Mouse (Mus musculus): ENCODE data around the gene Umad1. TPM values are rescaled to one million over a fixed set of nuclear protein-coding genes. Genes with fewer than 3 reads are reported as not detected.
A peak's percentile ranks its signal among the peaks of the same experiment; 100 is the strongest.
"Not testable (repeated sequence)": the region's sequence is repeated elsewhere in the genome, so short reads cannot be mapped to it uniquely, and the experiment has no call there.

The Umad1 gene
- total RNA-seq, 2 experiments from 2014 or later = 10.1 to 11.5 TPM

GRCm38 (mm10) chr6:8312554-8312953, 53.5 kb downstream of the Umad1 start:
- DNase-seq = no peak

GRCm38 (mm10) chr6:8316201-8316600, 57.1 kb downstream of the Umad1 start:
- no peak for DNase-seq

DNA sequence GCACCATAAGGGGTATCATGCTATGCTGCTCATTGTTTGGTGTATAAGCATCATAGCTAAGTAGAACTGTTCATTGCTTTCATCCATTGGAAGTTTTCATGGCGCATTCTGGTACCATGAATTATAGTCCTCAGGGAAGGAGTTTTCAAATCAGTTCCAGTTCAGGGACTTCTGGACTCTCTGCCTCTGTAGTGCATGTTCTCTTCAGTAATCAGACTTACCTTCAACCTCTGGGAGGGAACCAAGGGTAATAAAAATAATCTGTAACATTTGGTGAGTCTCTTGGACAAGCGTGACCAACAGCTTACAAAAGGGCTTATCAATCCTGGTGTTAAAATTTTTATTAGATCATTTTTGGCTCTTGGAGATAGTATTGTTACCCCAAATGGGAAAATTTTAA, 60.5 kb downstream of the Umad1 start:
- no peak for DNase-seq

DNA sequence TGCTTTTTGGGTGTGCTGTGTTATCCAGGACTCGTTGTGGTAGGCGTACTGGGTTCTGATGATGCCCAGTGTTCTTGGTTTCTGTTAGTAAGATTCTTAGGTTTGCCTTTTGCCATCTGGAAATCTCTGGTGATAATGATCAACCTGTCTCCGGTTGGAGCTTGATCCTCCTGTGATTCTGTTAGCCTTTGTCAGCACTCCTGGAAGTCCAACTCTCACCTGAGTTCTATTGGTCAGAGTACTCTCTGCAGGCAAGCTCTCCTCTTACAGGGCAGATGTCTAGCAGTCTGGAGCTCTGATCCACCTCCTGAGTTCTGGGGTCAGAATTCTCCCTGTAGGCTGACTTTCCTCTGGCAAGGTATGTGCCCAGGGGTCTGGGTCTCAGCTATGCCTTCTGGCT, 72.4 kb downstream of the Umad1 start:
- DNase-seq = not testable (repeated sequence)

DNA sequence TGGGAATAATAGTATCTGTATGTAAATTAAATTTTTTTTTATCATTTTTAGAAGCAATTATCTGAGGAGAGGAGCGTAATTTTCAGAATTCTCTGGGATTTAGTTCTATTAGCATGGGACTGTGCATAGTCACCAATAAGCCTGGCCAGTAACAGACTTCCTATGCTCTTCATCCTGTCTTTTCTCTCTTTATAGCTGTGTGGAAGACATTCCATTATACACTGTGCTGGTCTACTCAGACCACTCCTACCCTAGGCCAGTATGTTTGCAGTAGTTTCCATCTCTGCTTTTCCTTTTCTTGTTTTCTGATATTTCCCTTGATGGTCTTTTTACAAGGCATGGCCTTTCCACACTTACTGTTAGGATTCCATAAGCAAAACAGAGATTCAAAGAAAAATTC, 74.3 kb downstream of the Umad1 start:
- DNase-seq = no peak

DNA sequence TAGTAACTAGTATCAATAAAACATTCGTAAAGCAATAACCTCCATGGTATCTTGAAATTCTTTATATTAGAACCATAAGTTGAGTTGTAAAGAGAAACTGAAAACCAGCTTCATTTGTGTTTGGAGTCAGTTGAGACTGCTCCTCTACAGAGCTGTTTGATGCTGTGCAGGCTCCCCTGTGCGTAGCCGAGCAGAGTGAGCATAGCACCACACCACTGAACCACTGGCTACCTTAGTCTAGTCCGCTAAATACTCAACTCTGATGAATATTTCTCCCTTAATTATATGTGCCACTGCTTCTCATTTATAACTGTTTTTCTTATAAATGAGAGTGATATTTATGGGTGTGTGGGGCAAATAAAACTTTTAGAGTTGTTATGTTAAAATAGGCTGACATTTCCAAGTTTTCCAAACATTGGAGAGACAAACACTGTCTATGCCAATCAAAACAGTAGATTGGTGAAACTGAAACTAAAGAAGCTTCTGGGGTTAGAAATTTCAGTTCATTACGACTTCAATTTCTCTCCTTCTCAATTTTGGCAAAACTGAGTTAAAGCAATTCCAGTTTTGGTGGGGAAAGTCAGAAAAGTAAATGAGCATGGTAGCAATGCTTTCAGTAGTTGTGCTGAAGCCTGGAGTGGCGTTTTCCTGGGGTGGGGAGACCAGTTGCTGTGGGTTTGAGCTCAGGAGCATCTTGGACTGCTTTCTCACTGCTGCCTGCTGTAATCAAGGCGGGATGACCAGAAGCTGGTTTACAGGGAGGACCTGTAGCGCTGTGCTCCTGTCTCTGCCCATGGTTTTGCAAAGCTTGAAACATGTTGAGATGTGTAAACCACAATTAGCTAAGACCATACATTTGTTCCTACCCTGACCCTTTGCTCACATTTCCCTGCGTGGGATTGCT, 77.7 kb downstream of the Umad1 start:
- DNase-seq = no peak

DNA sequence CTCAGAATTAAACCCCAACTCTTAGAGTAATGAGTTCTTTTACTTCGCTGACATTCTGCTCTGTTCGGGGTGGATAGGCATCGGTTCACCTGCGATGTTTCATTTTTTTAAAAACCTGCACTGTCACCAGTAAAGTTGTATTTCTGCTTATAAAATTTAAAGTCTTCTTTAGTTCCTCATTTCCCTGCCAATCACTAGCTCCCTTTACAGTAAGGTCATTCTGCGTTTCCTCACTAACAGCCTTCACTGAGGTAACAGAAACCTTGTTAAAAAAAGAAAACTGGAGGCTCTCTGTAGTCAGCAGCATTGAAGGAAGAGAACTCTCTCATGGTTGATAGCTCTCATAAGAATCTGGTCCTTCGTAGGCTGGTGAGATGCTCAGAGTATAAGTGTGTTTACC, 80.4 kb downstream of the Umad1 start:
- no peak for DNase-seq

DNA sequence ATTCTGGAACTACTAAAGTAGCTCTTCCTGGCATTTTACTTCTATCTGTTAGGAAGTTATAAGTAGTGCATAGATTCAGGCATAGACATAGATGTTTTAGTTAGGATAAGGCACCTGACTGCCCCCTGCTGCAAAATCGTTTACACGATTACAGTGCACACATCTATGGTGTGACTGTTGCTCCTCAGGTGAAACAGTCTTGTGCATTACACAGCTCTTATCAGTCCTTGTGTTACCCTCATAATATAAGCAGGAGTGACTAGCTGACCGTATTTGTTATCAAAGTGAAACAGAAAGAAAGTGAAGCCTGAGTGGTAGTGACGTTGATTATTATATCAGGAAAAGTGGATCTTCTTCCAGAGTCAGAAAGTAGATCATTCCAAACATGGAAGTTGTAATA, 84.2 kb downstream of the Umad1 start:
- no peak for DNase-seq

DNA sequence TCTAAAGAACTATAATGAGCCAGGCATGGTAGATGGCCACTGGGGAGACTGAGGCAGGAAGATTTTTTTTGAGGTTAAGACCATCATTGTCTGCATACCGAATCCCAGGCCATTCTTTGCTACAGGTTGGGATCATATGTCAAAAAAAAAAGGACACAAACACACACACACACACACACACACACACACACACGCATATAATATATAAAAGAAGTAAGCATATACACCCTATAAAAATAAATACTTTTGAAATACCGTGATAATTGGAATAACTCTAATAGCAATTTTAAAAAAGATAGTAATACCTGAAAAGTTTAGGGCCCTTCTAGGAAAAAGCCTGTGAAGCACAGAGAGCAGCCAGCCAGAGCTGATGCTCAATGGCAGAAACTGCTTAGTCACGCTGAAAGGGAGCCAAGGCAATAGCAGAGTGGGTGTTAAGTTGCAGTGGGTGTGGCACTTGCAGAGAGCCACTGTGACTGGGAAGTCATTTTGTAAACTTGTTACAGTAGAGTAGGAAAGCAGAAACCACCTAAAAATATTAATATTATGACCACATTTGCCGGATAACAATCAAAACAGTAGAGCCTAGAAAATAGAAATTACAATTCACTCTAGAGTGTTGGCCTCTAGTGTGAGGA, 86.2 kb downstream of the Umad1 start:
- DNase-seq = peak; percentile 48

DNA sequence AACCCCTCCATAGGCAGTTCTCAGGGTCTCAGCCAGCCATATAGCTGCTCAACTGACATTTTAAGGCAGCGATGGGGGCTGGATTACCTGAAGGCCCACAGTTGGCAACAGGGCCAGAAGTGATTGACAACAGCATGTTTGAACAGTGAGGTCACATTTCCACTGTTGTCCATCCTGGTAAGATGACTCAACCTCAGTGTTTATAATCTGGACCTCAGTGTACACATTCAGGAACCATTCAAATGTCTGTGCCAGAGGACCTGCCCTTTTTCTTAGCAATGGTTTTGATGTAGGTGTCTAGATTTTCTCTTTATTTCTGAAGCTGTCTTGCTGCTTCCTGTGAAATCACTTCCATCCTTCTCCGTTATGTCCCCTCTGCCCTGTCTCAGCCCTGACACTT, 88.1 kb downstream of the Umad1 start:
- no peak for DNase-seq

- DNase-seq = no peak
These were observed 89.3 kb downstream of the Umad1 start for GRCm38 (mm10) chr6:8348344-8348743.

DNA sequence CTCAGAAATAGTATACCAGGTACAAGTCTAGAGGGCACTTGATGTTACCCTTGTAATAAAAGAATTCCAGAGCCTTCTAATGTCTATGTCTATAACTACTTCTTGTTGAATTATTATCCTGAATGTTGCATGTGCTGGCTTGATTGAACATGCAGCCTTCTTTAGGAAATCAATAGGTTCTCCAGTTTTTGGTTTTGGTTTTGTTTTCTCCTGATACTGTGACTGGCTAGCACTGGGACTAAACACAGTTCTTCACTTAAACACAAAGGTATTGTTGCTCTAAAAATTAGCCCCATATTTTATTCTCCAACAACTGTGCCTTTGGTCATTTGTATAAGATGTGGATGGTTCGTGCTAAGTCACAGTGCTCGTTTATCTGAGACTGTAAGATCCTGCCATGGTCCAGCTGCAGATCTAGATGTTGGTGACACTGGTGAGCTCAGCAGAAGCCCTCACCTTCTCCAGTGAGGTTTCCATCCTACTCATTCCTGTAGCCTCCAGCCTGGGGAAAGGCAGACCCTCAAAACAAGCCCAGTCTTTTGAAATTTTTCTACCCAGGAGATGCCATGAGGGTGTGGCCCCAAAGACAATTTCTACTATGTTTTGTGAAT, 90.1 kb downstream of the Umad1 start:
- DNase-seq = no peak

DNA sequence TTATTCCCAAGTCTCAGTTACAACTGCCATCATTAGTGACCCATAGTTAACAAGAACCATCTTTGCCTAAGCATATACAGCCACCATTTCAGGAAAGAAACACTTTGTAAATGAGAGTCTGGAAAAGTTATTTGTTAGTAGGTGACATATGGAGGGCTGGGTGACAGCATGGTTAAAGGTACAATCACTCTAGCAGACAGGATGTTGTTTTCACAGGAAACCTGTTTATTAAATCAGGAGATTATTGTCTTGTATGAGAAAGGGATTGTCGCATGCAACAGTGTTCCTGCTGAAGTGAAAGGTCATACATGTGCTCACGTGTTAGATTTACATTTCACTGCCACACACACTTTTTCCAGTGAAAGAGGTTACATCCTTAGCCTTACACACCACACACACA, 92.4 kb downstream of the Umad1 start:
- DNase-seq = no peak

DNA sequence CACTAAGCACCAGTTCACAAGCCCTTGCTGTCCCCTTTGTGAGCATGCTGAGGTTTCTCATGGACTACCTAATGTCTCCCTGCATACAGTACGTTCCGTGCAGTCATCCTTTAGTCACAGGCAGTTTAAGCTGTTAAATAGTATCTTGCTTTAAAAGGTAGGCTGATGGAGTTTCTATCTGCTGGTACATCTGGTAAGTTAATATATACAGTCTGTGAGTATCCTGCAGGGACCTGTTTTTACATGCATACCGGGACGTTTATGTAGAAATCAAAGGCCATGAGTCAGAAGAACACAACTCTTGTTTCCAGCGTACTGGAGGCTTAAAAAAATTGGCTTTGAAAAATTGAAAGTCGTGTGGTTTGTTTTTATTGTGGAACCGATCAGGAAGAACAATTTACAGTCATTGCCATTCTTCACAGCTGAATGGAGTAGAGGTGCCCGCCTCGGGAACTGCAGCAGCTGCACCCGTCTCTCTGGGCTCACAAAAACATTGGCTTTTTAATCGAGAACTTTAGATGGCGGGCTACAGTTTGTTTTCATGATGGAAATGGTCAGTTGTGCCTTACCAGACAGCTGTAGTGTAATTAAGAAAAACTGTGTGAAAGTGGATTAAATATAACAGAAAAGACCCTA, 93.6 kb downstream of the Umad1 start:
- DNase-seq = no peak

DNA sequence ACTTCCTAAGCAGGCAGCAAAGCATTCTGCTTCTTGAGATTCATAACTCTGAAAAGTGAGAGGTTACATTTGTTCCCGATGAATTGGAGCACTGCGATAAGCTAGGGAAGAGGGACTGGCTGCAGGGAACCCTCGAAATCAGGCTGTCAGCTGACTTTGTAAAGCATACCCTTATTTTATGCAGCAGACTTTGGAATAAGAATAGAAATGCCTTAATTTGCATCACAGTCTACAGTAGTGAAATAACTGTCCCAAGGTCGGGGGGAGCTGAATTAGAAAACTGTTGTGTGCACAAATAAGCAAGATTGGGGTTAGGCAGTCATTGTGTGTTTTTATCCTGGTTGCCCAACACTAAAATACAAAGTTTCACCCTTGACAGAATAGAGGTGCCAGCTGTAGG, 94.4 kb downstream of the Umad1 start:
- no peak for DNase-seq

- no peak for DNase-seq
These were observed 95.8 kb downstream of the Umad1 start for GRCm38 (mm10) chr6:8354846-8355245.

- no peak for DNase-seq
These were observed 99.1 kb downstream of the Umad1 start for GRCm38 (mm10) chr6:8358232-8358631.

- no peak for DNase-seq
These were observed 99.7 kb downstream of the Umad1 start for GRCm38 (mm10) chr6:8358782-8359181.

- no peak for DNase-seq
These were observed 101.7 kb downstream of the Umad1 start for GRCm38 (mm10) chr6:8360805-8361204.

DNA sequence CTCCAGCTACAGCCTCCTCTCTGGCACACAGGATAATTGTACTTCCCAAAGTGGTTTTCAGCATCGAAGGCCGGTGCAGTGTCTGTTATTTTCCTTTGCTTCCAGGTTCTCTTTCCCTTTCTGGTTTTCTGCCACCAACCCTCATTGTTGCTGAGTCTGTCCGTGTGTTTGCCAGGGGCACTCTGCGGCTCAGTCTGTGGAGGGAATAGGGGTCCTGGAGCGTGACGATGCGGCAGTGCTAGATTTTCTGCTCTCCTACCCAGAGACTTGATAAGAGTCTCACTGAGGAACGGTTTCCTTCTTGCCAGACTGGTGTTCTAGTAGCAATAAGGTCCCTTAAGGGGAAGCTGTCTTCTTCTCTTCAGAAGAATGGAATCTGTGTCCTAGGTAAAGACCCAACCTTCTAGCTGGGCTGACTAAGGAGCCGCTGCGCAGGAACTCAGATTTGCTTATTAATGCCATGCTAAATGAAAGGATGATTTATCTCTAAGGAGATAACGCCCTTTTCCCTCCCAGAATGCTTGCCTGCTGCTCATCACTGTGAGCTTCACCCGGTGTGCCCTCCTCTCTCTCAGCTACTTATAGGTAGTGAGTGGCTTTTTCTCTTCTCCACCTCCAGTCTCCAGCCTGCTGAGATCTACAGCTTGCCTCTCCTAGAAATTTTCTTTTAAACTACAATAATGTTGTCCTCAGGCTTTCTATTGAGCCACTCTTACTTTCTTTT, 105.1 kb downstream of the Umad1 start:
- DNase-seq = no peak

DNA sequence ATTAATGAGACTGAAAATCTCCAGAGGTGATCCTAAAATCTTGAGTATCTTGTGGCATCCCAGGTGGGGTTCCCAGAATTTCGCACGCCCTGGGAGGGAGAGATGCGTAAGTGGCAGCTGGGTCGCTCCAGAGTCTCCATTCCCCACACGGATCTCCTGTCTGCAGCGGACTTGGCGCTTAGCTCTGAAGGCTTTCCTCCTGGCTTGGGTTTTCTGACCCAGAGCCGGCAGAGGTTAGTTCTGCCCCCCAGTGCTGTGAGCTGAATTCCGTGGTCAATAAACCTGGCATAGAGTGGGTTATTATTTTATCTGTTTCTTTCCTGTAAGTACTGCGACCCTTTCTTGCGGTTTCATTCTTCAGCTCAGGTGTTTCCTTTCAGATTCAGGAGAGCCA, 105.7 kb downstream of the Umad1 start:
- no peak for DNase-seq

DNA sequence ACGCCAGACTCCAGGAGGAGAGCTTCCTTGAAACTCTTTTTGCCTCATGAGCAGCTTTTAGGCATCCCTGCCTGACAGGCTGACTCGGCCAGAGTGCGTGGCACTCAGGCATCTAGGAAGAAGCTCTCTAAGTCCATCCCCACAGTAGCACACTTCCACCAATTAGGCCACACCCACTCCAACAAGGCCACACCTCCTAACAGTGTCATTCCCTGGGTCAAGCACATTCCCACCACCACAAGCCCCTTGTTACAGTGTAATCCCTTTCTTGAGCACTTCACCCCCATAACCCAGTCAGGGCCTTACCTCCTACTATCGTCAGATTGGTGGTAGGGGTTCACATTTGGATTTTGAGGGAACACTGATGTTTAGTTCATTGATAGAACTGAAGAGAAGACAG, 108.6 kb downstream of the Umad1 start:
- no peak for DNase-seq
